Mouse (Mus musculus): ENCODE data around the gene Dtymk. TPM values are rescaled to one million over a fixed set of nuclear protein-coding genes. Genes with fewer than 3 reads are reported as not detected.
"Not testable (repeated sequence)": the region's sequence is repeated elsewhere in the genome, so short reads cannot be mapped to it uniquely, and the experiment has no call there.

Gene Dtymk
- polyA plus RNA-seq, 1 experiment from 2014 or later: 282 TPM

GRCm38 (mm10) chr1:93832754-93833360 lies 31.1 kb upstream of the Dtymk start:
- not testable (repeated sequence) for H3K4me3 ChIP-seq (ENCODE audit: low read depth, low read length); H3K4me1 ChIP-seq (replicated peaks; ENCODE audit: control insufficient read depth, insufficient read depth, low read length); H3K9me3 ChIP-seq (ENCODE audit: control insufficient read depth, low read length); H3K27me3 ChIP-seq (ENCODE audit: control insufficient read depth, insufficient read depth, low read length); H3K4me2 ChIP-seq (ENCODE audit: low read depth, low read length, severe bottlenecking); H3K9ac ChIP-seq (ENCODE audit: low read length); H3K36me3 ChIP-seq (ENCODE audit: control insufficient read depth, insufficient read depth, low read length); DNase-seq (ENCODE audit: low spot score); H3K27ac ChIP-seq (ENCODE audit: low read depth, low read length)
- 83% methylated on average over 1 of the region's 4 CpGs for WGBS
- peak; percentile 51 for ATAC-seq (replicated peaks; ENCODE audit: low FRiP score)

- no peak for DNase-seq (ENCODE audit: low spot score)
- no peak overlapping the region for H3K4me3 ChIP-seq (ENCODE audit: low read depth, low read length)
Measured at GRCm38 (mm10) chr1:93826540-93826835, 24.8 kb upstream of the Dtymk start.

GRCm38 (mm10) chr1:93825771-93826539 lies 24.2 kb upstream of the Dtymk start:
- Histone ChIP-seq H3K9ac (ENCODE audit: low read length) (peak overlapping the region; percentile 66), H3K36me3 (ENCODE audit: control insufficient read depth, insufficient read depth, low read length) (no peaks in the 10 kb centered on the region), H3K4me1 (replicated peaks; ENCODE audit: control insufficient read depth, insufficient read depth, low read length) (no peaks in the 10 kb centered on the region; the same call in 1 of the 2 replicates), H3K4me2 (ENCODE audit: low read depth, low read length, severe bottlenecking) (peak overlapping the region; percentile 78), H3K4me3 (ENCODE audit: low read depth, low read length) (peak overlapping the region; percentile 47), H3K27me3 (ENCODE audit: control insufficient read depth, insufficient read depth, low read length) (no peaks in the 10 kb centered on the region), H3K27ac (ENCODE audit: low read depth, low read length) (peak overlapping the region; percentile 72; the same call in 1 of the 2 replicates), H3K9me3 (ENCODE audit: control insufficient read depth, low read length) (no peaks in the 10 kb centered on the region)
- 47% methylated on average over 27 of the region's 27 CpGs for WGBS
- peak; percentile 45; the same call in 1 of the 2 replicates for ATAC-seq (replicated peaks; ENCODE audit: low FRiP score)
- DNase-seq (ENCODE audit: low spot score): no peak

More at GRCm38 (mm10) chr1:93826540-93826835, 24.8 kb upstream of the Dtymk start:
- no peaks in the 10 kb centered on the region for H3K36me3 ChIP-seq (ENCODE audit: control insufficient read depth, insufficient read depth, low read length)
- no peaks in the 10 kb centered on the region for H3K27me3 ChIP-seq (ENCODE audit: control insufficient read depth, insufficient read depth, low read length)
- H3K27ac ChIP-seq (ENCODE audit: low read depth, low read length): no peak overlapping the region
- H3K4me1 ChIP-seq (replicated peaks; ENCODE audit: control insufficient read depth, insufficient read depth, low read length): no peaks in the 10 kb centered on the region; the same call in 1 of the 2 replicates
- peak overlapping the region; percentile 78; the same call in 1 of the 2 replicates for H3K4me2 ChIP-seq (ENCODE audit: low read depth, low read length, severe bottlenecking)
- H3K9me3 ChIP-seq (ENCODE audit: control insufficient read depth, low read length): no peaks in the 10 kb centered on the region
- H3K9ac ChIP-seq (ENCODE audit: low read length): no peak overlapping the region
- no peak for ATAC-seq (replicated peaks; ENCODE audit: low FRiP score)
- 97% methylated on average over 9 of the region's 9 CpGs for WGBS

- peak; percentile 93 for DNase-seq (ENCODE audit: low spot score)
- Histone ChIP-seq H3K27ac (ENCODE audit: low read depth, low read length) (peak overlapping the region; percentile 72), H3K9ac (ENCODE audit: low read length) (peak overlapping the region; percentile 66), H3K4me2 (ENCODE audit: low read depth, low read length, severe bottlenecking) (peak overlapping the region; percentile 78), H3K4me3 (ENCODE audit: low read depth, low read length) (peak overlapping the region; percentile 47), H3K27me3 (ENCODE audit: control insufficient read depth, insufficient read depth, low read length) (no peaks in the 10 kb centered on the region), H3K4me1 (replicated peaks; ENCODE audit: control insufficient read depth, insufficient read depth, low read length) (no peaks in the 10 kb centered on the region; the same call in 1 of the 2 replicates), H3K9me3 (ENCODE audit: control insufficient read depth, low read length) (no peaks in the 10 kb centered on the region), H3K36me3 (ENCODE audit: control insufficient read depth, insufficient read depth, low read length) (no peaks in the 10 kb centered on the region)
- ATAC-seq (replicated peaks; ENCODE audit: low FRiP score): peak; percentile 95
- 0% methylated on average over 30 of the region's 30 CpGs for WGBS
Measured at GRCm38 (mm10) chr1:93825105-93825674, 23.5 kb upstream of the Dtymk start.

GRCm38 (mm10) chr1:93824609-93825008 lies 22.9 kb upstream of the Dtymk start, which contains the start of gene D2hgdh:
Gene D2hgdh (plus strand): TSS chr1:93824909.
- Histone ChIP-seq H3K4me1 (replicated peaks; ENCODE audit: control insufficient read depth, insufficient read depth, low read length) (no peaks in the 10 kb centered on the region; the same call in 1 of the 2 replicates), H3K9me3 (ENCODE audit: control insufficient read depth, low read length) (no peaks in the 10 kb centered on the region), H3K27ac (ENCODE audit: low read depth, low read length) (peak within 1 kb of the TSS; percentile 72), H3K36me3 (ENCODE audit: control insufficient read depth, insufficient read depth, low read length) (no peaks in the 10 kb centered on the region; the same call in none of the 2 replicates), H3K27me3 (ENCODE audit: control insufficient read depth, insufficient read depth, low read length) (no peaks in the 10 kb centered on the region), H3K4me3 (ENCODE audit: low read depth, low read length) (peak within 1 kb of the TSS; percentile 47), H3K9ac (ENCODE audit: low read length) (peak within 1 kb of the TSS; percentile 66), H3K4me2 (ENCODE audit: low read depth, low read length, severe bottlenecking) (peak within 1 kb of the TSS; percentile 78)
- 4% methylated on average over 10 of the region's 10 CpGs for WGBS
- peak; percentile 6 for ATAC-seq (replicated peaks; ENCODE audit: low FRiP score)
- no peak for DNase-seq (ENCODE audit: low spot score)

GRCm38 (mm10) chr1:93823796-93824495 lies 22.2 kb upstream of the Dtymk start:
- Histone ChIP-seq H3K36me3 (ENCODE audit: control insufficient read depth, insufficient read depth, low read length) (peaks cover 3% of the 10 kb centered on the region), H3K4me1 (replicated peaks; ENCODE audit: control insufficient read depth, insufficient read depth, low read length) (no peaks in the 10 kb centered on the region; the same call in 1 of the 2 replicates), H3K27ac (ENCODE audit: low read depth, low read length) (peak overlapping the region; percentile 72; the same call in 1 of the 2 replicates), H3K27me3 (ENCODE audit: control insufficient read depth, insufficient read depth, low read length) (no peaks in the 10 kb centered on the region), H3K4me2 (ENCODE audit: low read depth, low read length, severe bottlenecking) (no peak overlapping the region; the same call in 1 of the 2 replicates), H3K4me3 (ENCODE audit: low read depth, low read length) (no peak overlapping the region), H3K9ac (ENCODE audit: low read length) (no peak overlapping the region; the same call in 1 of the 2 replicates), H3K9me3 (ENCODE audit: control insufficient read depth, low read length) (no peaks in the 10 kb centered on the region)
- ATAC-seq (replicated peaks; ENCODE audit: low FRiP score): no peak
- DNase-seq (ENCODE audit: low spot score): no peak
- WGBS: 82% methylated on average over 3 of the region's 3 CpGs

GRCm38 (mm10) chr1:93818722-93819121 lies 17.0 kb upstream of the Dtymk start:
- no peaks in the 10 kb centered on the region for H3K27me3 ChIP-seq (ENCODE audit: control insufficient read depth, insufficient read depth, low read length)
- DNase-seq (ENCODE audit: low spot score) (no peak), ATAC-seq (replicated peaks; ENCODE audit: low FRiP score) (no peak)
- H3K27ac ChIP-seq (ENCODE audit: low read depth, low read length): no peak overlapping the region
- H3K9ac ChIP-seq (ENCODE audit: low read length): no peak overlapping the region
- H3K4me3 ChIP-seq (ENCODE audit: low read depth, low read length): no peak overlapping the region
- WGBS: 86% methylated on average over 7 of the region's 7 CpGs
- H3K36me3 ChIP-seq (ENCODE audit: control insufficient read depth, insufficient read depth, low read length): peaks cover 19% of the 10 kb centered on the region
- H3K9me3 ChIP-seq (ENCODE audit: control insufficient read depth, low read length): no peaks in the 10 kb centered on the region
- no peaks in the 10 kb centered on the region for H3K4me1 ChIP-seq (replicated peaks; ENCODE audit: control insufficient read depth, insufficient read depth, low read length)
- no peak overlapping the region for H3K4me2 ChIP-seq (ENCODE audit: low read depth, low read length, severe bottlenecking)

GRCm38 (mm10) chr1:93817823-93818532 lies 16.2 kb upstream of the Dtymk start:
- H3K4me2 ChIP-seq (ENCODE audit: low read depth, low read length, severe bottlenecking): no peak overlapping the region
- ATAC-seq (replicated peaks; ENCODE audit: low FRiP score) (no peak), DNase-seq (ENCODE audit: low spot score) (no peak)
- H3K9ac ChIP-seq (ENCODE audit: low read length): no peak overlapping the region
- H3K27ac ChIP-seq (ENCODE audit: low read depth, low read length): no peak overlapping the region
- no peaks in the 10 kb centered on the region for H3K4me1 ChIP-seq (replicated peaks; ENCODE audit: control insufficient read depth, insufficient read depth, low read length)
- WGBS: 96% methylated on average over 8 of the region's 8 CpGs
- H3K4me3 ChIP-seq (ENCODE audit: low read depth, low read length): no peak overlapping the region
- no peaks in the 10 kb centered on the region for H3K9me3 ChIP-seq (ENCODE audit: control insufficient read depth, low read length)
- peaks cover 19% of the 10 kb centered on the region for H3K36me3 ChIP-seq (ENCODE audit: control insufficient read depth, insufficient read depth, low read length)
- H3K27me3 ChIP-seq (ENCODE audit: control insufficient read depth, insufficient read depth, low read length): no peaks in the 10 kb centered on the region

Data from forebrain, embryonic 11.5 days (tissue).